ENCODE assay signal across 12 mouse cellular contexts in the genomic region with DNA sequence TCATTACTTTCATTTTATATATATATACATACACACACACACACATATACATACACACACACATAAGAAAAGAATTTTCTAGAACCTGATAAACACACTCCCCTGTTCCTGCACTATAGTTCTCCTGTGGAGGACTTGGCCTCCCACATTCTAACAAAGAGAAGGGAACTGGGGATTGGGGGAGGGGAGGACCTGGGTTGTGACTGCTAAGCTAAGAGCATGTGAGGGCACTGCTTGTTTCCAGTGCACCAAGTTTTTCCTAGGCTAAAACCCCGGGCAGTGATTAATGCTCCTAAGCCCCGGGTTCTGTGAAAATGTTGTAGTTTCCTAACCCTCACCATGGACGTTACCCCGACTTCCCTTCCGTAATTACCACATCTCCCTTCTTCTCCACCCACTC. TPM values are rescaled to one million over a fixed set of nuclear protein-coding genes. Genes with fewer than 3 reads are reported as not detected.
DNase-seq lines count a peak whose midpoint lies in the region; ATAC-seq and TF ChIP-seq lines count a peak whose summit lies in the region.
"Had no signal": no experiment of that assay in that cellular context is flagged by ENCODE, and none has a peak within 500 bp of the region (broad histone marks: within the 10 kb centered on the region; RNA-seq: fewer than 3 reads in every experiment).

No protein-coding gene starts in this region.

- H3K4me3 ChIP-seq in intestine, postnatal 0 days (ENCODE audit: low read depth, low read length): no peak overlapping the region
- no peak overlapping the region for H3K4me3 ChIP-seq in intestine, embryonic 15.5 days (replicated peaks)
- no peak overlapping the region for H3K4me3 ChIP-seq in forebrain, embryonic 14.5 days (ENCODE audit: low read depth, low read length)
- no peak overlapping the region for H3K4me3 ChIP-seq in forebrain, embryonic 11.5 days (ENCODE audit: low read depth, low read length)
- H3K4me3 ChIP-seq: forebrain, embryonic 12.5 days; limb, embryonic 13.5 days; midbrain, embryonic 15.5 days had no signal

- no peak for TF ChIP-seq CTCF in intestine, postnatal 0 days (IDR thresholded peaks at IDR 0.05; ENCODE audit: low read depth)

- no peaks in the 10 kb centered on the region for H3K4me1 ChIP-seq in intestine, postnatal 0 days (replicated peaks; ENCODE audit: control insufficient read depth, insufficient read depth, low read length)
- H3K4me1 ChIP-seq in intestine, embryonic 15.5 days (replicated peaks): peaks cover 9% of the 10 kb centered on the region
- peaks cover 12% of the 10 kb centered on the region for H3K4me1 ChIP-seq in forebrain, embryonic 14.5 days (ENCODE audit: control insufficient read depth, insufficient read depth, low read length)
- H3K4me1 ChIP-seq in forebrain, embryonic 11.5 days (replicated peaks; ENCODE audit: control insufficient read depth, insufficient read depth, low read length): peaks cover 4% of the 10 kb centered on the region; the same call in 1 of the 2 replicates

- H3K9ac ChIP-seq in intestine, postnatal 0 days (ENCODE audit: low read depth, low read length): no peak overlapping the region
- no peak overlapping the region for H3K9ac ChIP-seq in intestine, embryonic 15.5 days
- H3K9ac ChIP-seq in forebrain, embryonic 14.5 days (ENCODE audit: low read length): no peak overlapping the region
- no peak overlapping the region for H3K9ac ChIP-seq in forebrain, embryonic 11.5 days (ENCODE audit: low read length)
- H3K9ac ChIP-seq: forebrain, embryonic 12.5 days; midbrain, embryonic 15.5 days had no signal

- H3K9me3 ChIP-seq in intestine, postnatal 0 days (ENCODE audit: control insufficient read depth): no peaks in the 10 kb centered on the region
- no peaks in the 10 kb centered on the region for H3K9me3 ChIP-seq in intestine, embryonic 15.5 days
- no peaks in the 10 kb centered on the region for H3K9me3 ChIP-seq in forebrain, embryonic 14.5 days (replicated peaks; ENCODE audit: control insufficient read depth, low read length)
- no peaks in the 10 kb centered on the region for H3K9me3 ChIP-seq in forebrain, embryonic 11.5 days (ENCODE audit: control insufficient read depth, low read length)
- H3K9me3 ChIP-seq: forebrain, embryonic 12.5 days; midbrain, embryonic 15.5 days had no signal

- no peaks in the 10 kb centered on the region for H3K27me3 ChIP-seq in intestine, postnatal 0 days (replicated peaks; ENCODE audit: control insufficient read depth, insufficient read depth, low read length)
- no peaks in the 10 kb centered on the region for H3K27me3 ChIP-seq in intestine, embryonic 15.5 days (replicated peaks)
- H3K27me3 ChIP-seq in forebrain, embryonic 14.5 days (replicated peaks; ENCODE audit: control insufficient read depth, insufficient read depth, low read length): no peaks in the 10 kb centered on the region
- no peaks in the 10 kb centered on the region for H3K27me3 ChIP-seq in forebrain, embryonic 11.5 days (ENCODE audit: control insufficient read depth, insufficient read depth, low read length)
- H3K27me3 ChIP-seq: forebrain, embryonic 12.5 days; limb, embryonic 13.5 days; midbrain, embryonic 15.5 days had no signal

- H3K27ac ChIP-seq in intestine, postnatal 0 days (ENCODE audit: low read depth, low read length): no peak overlapping the region
- H3K27ac ChIP-seq in intestine, embryonic 15.5 days: no peak overlapping the region
- H3K27ac ChIP-seq in forebrain, embryonic 14.5 days (ENCODE audit: low read depth, low read length): no peak overlapping the region
- H3K27ac ChIP-seq in forebrain, embryonic 11.5 days (ENCODE audit: low read depth, low read length): no peak overlapping the region
- H3K27ac ChIP-seq: forebrain, embryonic 12.5 days; limb, embryonic 13.5 days; midbrain, embryonic 15.5 days had no signal

- peak; percentile 50 to 73 for DNase-seq in adrenal gland, postnatal 36 days
- DNase-seq in kidney, adult 9 months: peak; percentile 48
- DNase-seq in lung, postnatal 14 days: peak; percentile 4
- DNase-seq in forebrain, embryonic 14.5 days (ENCODE audit: low spot score): no peak
- no peak for DNase-seq in forebrain, embryonic 11.5 days (ENCODE audit: low spot score)
- DNase-seq in cerebellum, adult 8-10 months: no peak
- DNase-seq: cerebellum, adult 9-11 months had no signal

- WGBS in intestine, postnatal 0 days: 75% methylated on average over 5 of the region's 5 CpGs
- WGBS in intestine, embryonic 15.5 days: 88% methylated on average over 5 of the region's 5 CpGs
- WGBS in forebrain, embryonic 14.5 days: 93% methylated on average over 5 of the region's 5 CpGs
- WGBS in forebrain, embryonic 11.5 days: 90% methylated on average over 5 of the region's 5 CpGs

- H3K4me2 ChIP-seq in intestine, postnatal 0 days (replicated peaks; ENCODE audit: low read depth): peak overlapping the region; percentile 65; the same call in 1 of the 2 replicates
- no peak overlapping the region for H3K4me2 ChIP-seq in intestine, embryonic 15.5 days (replicated peaks)
- H3K4me2 ChIP-seq in forebrain, embryonic 14.5 days (ENCODE audit: low read length): no peak overlapping the region
- no peak overlapping the region for H3K4me2 ChIP-seq in forebrain, embryonic 11.5 days (ENCODE audit: low read depth, low read length, severe bottlenecking)
- H3K4me2 ChIP-seq: forebrain, embryonic 12.5 days had no signal

- no peak for ATAC-seq in intestine, postnatal 0 days
- ATAC-seq in intestine, embryonic 15.5 days: no peak
- no peak for ATAC-seq in forebrain, embryonic 14.5 days
- no peak for ATAC-seq in forebrain, embryonic 11.5 days (replicated peaks; ENCODE audit: low FRiP score)
- ATAC-seq: midbrain, embryonic 15.5 days had no signal

- H3K36me3 ChIP-seq in intestine, postnatal 0 days (ENCODE audit: control insufficient read depth, insufficient read depth): peaks cover 20% of the 10 kb centered on the region
- H3K36me3 ChIP-seq in intestine, embryonic 15.5 days: peaks cover 17% of the 10 kb centered on the region
- H3K36me3 ChIP-seq in forebrain, embryonic 14.5 days (ENCODE audit: control insufficient read depth, insufficient read depth, low read length): peaks cover 23% of the 10 kb centered on the region
- H3K36me3 ChIP-seq in forebrain, embryonic 11.5 days (ENCODE audit: control insufficient read depth, insufficient read depth, low read length): peaks cover 13% of the 10 kb centered on the region

RNA-seq across cellular contexts. Expression of gene Atp6v1e1, which starts 2.4 kb away (rescaled TPM):
- 297 and 300 TPM in 2 replicates for polyA plus RNA-seq in intestine, postnatal 0 days (2015; fragmentation: Nextera tagmentation; extraction: Ambion mirVana)
- polyA plus RNA-seq in intestine, embryonic 15.5 days (2015; fragmentation: Nextera tagmentation; extraction: Ambion mirVana): 150 and 155 TPM in 2 replicates
- 100 to 1,000 TPM; 332 to 479 TPM for total RNA-seq in adrenal gland, postnatal 36 days (2021)
- polyA plus RNA-seq in forebrain, embryonic 14.5 days (2014; fragmentation: Nextera tagmentation; extraction: Ambion mirVana): 255 and 275 TPM in 2 replicates
- polyA plus RNA-seq in forebrain, embryonic 11.5 days (2014; fragmentation: Nextera tagmentation; extraction: Ambion mirVana): 129 TPM in 2 replicates

RNA-seq across cellular contexts. Expression of gene Bcl2l13, which starts 15.9 kb away (rescaled TPM):
- 9.4 and 9.9 TPM in 2 replicates for polyA plus RNA-seq in intestine, postnatal 0 days (2015; fragmentation: Nextera tagmentation; extraction: Ambion mirVana)
- polyA plus RNA-seq in intestine, embryonic 15.5 days (2015; fragmentation: Nextera tagmentation; extraction: Ambion mirVana): 24.1 and 25.7 TPM in 2 replicates
- 10 to 100 TPM; 63.0 to 68.1 TPM for total RNA-seq in adrenal gland, postnatal 36 days (2021)
- 31.2 and 31.3 TPM in 2 replicates for polyA plus RNA-seq in forebrain, embryonic 14.5 days (2014; fragmentation: Nextera tagmentation; extraction: Ambion mirVana)
- polyA plus RNA-seq in forebrain, embryonic 11.5 days (2014; fragmentation: Nextera tagmentation; extraction: Ambion mirVana): 46.4 and 49.8 TPM in 2 replicates

RNA-seq across cellular contexts. Expression of gene Slc25a18, which starts 46.8 kb away (rescaled TPM):
- not detected in 2 replicates for polyA plus RNA-seq in intestine, postnatal 0 days (2015; fragmentation: Nextera tagmentation; extraction: Ambion mirVana)
- polyA plus RNA-seq in intestine, embryonic 15.5 days (2015; fragmentation: Nextera tagmentation; extraction: Ambion mirVana): 0.09 and 0.10 TPM in 2 replicates
- total RNA-seq in adrenal gland, postnatal 36 days (2021): under 1 TPM; 0.30 to 0.33 TPM
- polyA plus RNA-seq in forebrain, embryonic 14.5 days (2014; fragmentation: Nextera tagmentation; extraction: Ambion mirVana): 2.0 and 3.0 TPM in 2 replicates
- 0.45 and 0.47 TPM in 2 replicates for polyA plus RNA-seq in forebrain, embryonic 11.5 days (2014; fragmentation: Nextera tagmentation; extraction: Ambion mirVana)

Comparison
In these comparisons a context has a peak if more than half of its experiments do, and no peak if none do; other contexts are left out.
1. DNase-seq: peak in adrenal gland, postnatal 36 days (2 of 2), kidney, adult 9 months (single experiment) and lung, postnatal 14 days (single experiment); none in forebrain, embryonic 14.5 days (single experiment), forebrain, embryonic 11.5 days (single experiment) and cerebellum, adult 8-10 months (single experiment).